Mouse (Mus musculus) CH12.LX (cell line): ENCODE results near the gene Unc119b. TPM values are rescaled to one million over a fixed set of nuclear protein-coding genes. Genes with fewer than 3 reads are reported as not detected.
"Not testable (repeated sequence)": the region's sequence is repeated elsewhere in the genome, so short reads cannot be mapped to it uniquely, and the experiment has no call there.

Source experiments
- DNase-seq: peaks from one replicate; pipeline ENCODE4 v3.0.0-alpha.2; 2013; ENCODE audit errors: extremely low read depth
- H3K27ac ChIP-seq: 2 replicates; pipeline ENCODE4 v1.5.1; 2012; ENCODE audit warnings: low read depth, mild to moderate bottlenecking, control low read depth, moderate library complexity; ENCODE audit not compliant: insufficient read depth
- H3K27me3 ChIP-seq: replicated peaks from 2 replicates; pipeline ENCODE3; 2012; ENCODE audit warnings: inconsistent platforms
- H3K36me3 ChIP-seq, 2 experiments: replicated peaks in 1 of 2; 2 replicates each; pipeline versions ENCODE3 to v1.6.1; 2012; ENCODE audit warnings: inconsistent platforms in 1 of 2, low read length in 1 of 2, mild to moderate bottlenecking in 1 of 2, mixed read lengths in 1 of 2, moderate library complexity in 1 of 2; ENCODE audit not compliant: control insufficient read depth in 1 of 2, insufficient read depth in 1 of 2
- H3K4me1 ChIP-seq, 2 experiments: 2 replicates each; pipeline ENCODE4 v1.6.1; 2012; ENCODE audit warnings: inconsistent platforms in 1 of 2, moderate library complexity in 1 of 2; ENCODE audit not compliant: insufficient read depth in 2 of 2, control insufficient read depth in 1 of 2
- H3K4me2 ChIP-seq: 2 replicates; pipeline ENCODE4 v1.6.1; 2012; ENCODE audit warnings: low read depth, mild to moderate bottlenecking, control low read depth; ENCODE audit not compliant: poor library complexity, insufficient read depth, severe bottlenecking
- H3K4me3 ChIP-seq, 3 experiments: fragments of 150-350 bp in 1 of 3; sonication (generic) in 1 of 3; replicated peaks in 1 of 3; 2 replicates each; pipeline versions ENCODE3 to v1.5.1; 2011 to 2012; ENCODE audit warnings: low read depth in 2 of 3, low read length in 2 of 3, mild to moderate bottlenecking in 2 of 3, moderate library complexity in 2 of 3, control low read depth in 1 of 3, improper control_type of control experiment in 1 of 3, inconsistent platforms in 1 of 3, mixed read lengths in 1 of 3; ENCODE audit not compliant: poor library complexity in 1 of 3
- H3K79me2 ChIP-seq: replicated peaks from 2 replicates; pipeline ENCODE4 v1.6.1; 2012; ENCODE audit warnings: mild to moderate bottlenecking, moderate library complexity; ENCODE audit not compliant: control insufficient read depth, poor library complexity, insufficient read depth, severe bottlenecking; ENCODE audit errors: extremely low read depth
- H3K9ac ChIP-seq: 2 replicates; pipeline ENCODE4 v1.6.1; 2012; ENCODE audit warnings: low read depth, mild to moderate bottlenecking, control low read depth, moderate library complexity; ENCODE audit not compliant: insufficient read depth
- H3K9me3 ChIP-seq: replicated peaks from 2 replicates; pipeline ENCODE3; 2012; ENCODE audit warnings: low read length, inconsistent platforms, mixed read lengths
- CHD1 ChIP-seq: IDR thresholded peaks from 2 replicates; pipeline ENCODE4 v1.6.1; 2012; ENCODE audit warnings: low read depth, low read length, improper control_type of control experiment, inconsistent platforms
- CTCF ChIP-seq, 2 experiments: IDR thresholded peaks in 1 of 2; conservative IDR thresholded peaks in 1 of 2; 2 replicates each; pipeline ENCODE4 v1.5.1; 2011 to 2012; ENCODE audit warnings: low read depth in 2 of 2, low read length in 2 of 2, improper control_type of control experiment in 1 of 2, inconsistent platforms in 1 of 2, mild to moderate bottlenecking in 1 of 2, moderate library complexity in 1 of 2
- ETS1 ChIP-seq: conservative IDR thresholded peaks from 2 replicates; pipeline ENCODE4 v1.6.1; 2012; ENCODE audit warnings: low read depth, mild to moderate bottlenecking, inconsistent platforms, low read length, improper control_type of control experiment, moderate library complexity
- GABPA ChIP-seq: IDR thresholded peaks from 2 replicates; pipeline ENCODE4 v1.6.1; 2012; ENCODE audit warnings: low read depth, low read length, improper control_type of control experiment, inconsistent platforms; ENCODE audit not compliant: insufficient replicate concordance
- JUN ChIP-seq: IDR thresholded peaks from 2 replicates; pipeline ENCODE4 v1.6.1; 2011; ENCODE audit warnings: low read depth, mild to moderate bottlenecking, low read length, improper control_type of control experiment, moderate library complexity; ENCODE audit not compliant: insufficient read depth
- MAX ChIP-seq: IDR thresholded peaks from 2 replicates; pipeline ENCODE4 v1.6.1; 2011; ENCODE audit warnings: low read length, improper control_type of control experiment
- MAZ ChIP-seq: IDR thresholded peaks from 2 replicates; pipeline ENCODE4 v1.6.1; 2012; ENCODE audit warnings: low read depth, mild to moderate bottlenecking, inconsistent platforms, low read length, improper control_type of control experiment, moderate library complexity
- NRF1 ChIP-seq: IDR thresholded peaks from 2 replicates; pipeline ENCODE4 v1.6.1; 2014; ENCODE audit warnings: low read depth, mild to moderate bottlenecking, inconsistent platforms, low read length, improper control_type of control experiment, moderate library complexity
- RAD21 ChIP-seq: IDR thresholded peaks from 2 replicates; pipeline ENCODE4 v1.6.1; 2011; ENCODE audit warnings: low read depth, mild to moderate bottlenecking, low read length, improper control_type of control experiment, moderate library complexity
- SMC3 ChIP-seq: IDR thresholded peaks from 2 replicates; pipeline ENCODE4 v1.6.1; 2011; ENCODE audit warnings: low read depth, low read length, improper control_type of control experiment
- ZC3H11A ChIP-seq: IDR thresholded peaks from 2 replicates; pipeline ENCODE4 v1.6.1; 2012; ENCODE audit warnings: low read depth, mild to moderate bottlenecking, inconsistent platforms, low read length, improper control_type of control experiment
- ZKSCAN1 ChIP-seq: IDR thresholded peaks from 2 replicates; pipeline ENCODE4 v1.6.1; 2012; ENCODE audit warnings: low read depth, inconsistent platforms, low read length, improper control_type of control experiment, borderline replicate concordance
- ZMIZ1 ChIP-seq: IDR thresholded peaks from 2 replicates; pipeline ENCODE4 v1.6.1; 2012; ENCODE audit warnings: low read depth, mild to moderate bottlenecking, inconsistent platforms, low read length, improper control_type of control experiment
- dilution Hi-C: fragments of 300-500 bp; cut with MboI; formaldehyde crosslinking; loops from 2 replicates; pipeline ENCODE4 v1.14.3; 2020; ENCODE audit warnings: low sequenced_read_pairs; ENCODE audit not compliant: extremely low pct_unique_long_range_greater_than_20kb, extremely low pct_ligation_motif_present
- in situ Hi-C: fragments of 300-500 bp; cut with MboI; formaldehyde crosslinking; loops from 3 replicates; pipeline ENCODE4 v1.14.3; 2019; ENCODE audit warnings: low sequenced_read_pairs, low pct_ligation_motif_present, low pct_unique_long_range_greater_than_20kb, mixed read lengths
- polyA plus RNA-seq: library from polyadenylated mRNA; unstranded; fragments of >175 nt; gene quantifications from 2 replicates; pipeline ENCODE4 v1.2.1, GENCODE M21; 2012; ENCODE audit warnings: low read depth; ENCODE audit not compliant: insufficient read length
- total RNA-seq, 2 experiments: library from RNA; depleted of rRNA; stranded (reverse); fragments of 300-350 nt in 1 of 2; fragments of >200 nt in 1 of 2; gene quantifications; 2 replicates each; pipeline ENCODE4 v1.2.3; 2012 to 2014

Unc119b gene
- total and polyA plus RNA-seq, 3 experiments, result 13.3 to 22.6 (median 18.4) TPM

DNA sequence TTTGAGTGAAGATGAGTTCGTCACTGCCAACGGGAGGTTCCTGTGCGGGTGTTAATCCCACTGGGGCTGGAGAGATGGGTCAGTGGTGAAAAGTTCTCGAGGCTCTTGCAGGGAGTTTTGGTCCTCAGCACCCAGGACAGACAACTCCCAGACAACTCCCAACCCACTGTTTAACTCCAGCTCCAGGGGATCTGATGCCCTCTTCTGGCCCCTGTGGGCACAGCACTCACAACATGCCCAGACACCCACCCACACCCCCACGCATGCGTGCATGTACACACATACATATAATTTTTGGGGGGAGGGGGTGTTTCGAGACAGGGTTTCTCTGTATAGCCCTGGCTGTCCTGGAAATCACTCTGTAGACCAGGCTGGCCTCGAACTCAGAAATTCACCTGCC, 28.8 kb upstream of the Unc119b start:
- no peak overlapping the region for H3K27ac ChIP-seq
- no peak overlapping the region for H3K4me2 ChIP-seq
- in situ Hi-C loops (no loop called here), dilution Hi-C loops (no loop called here)
- no peaks in the 10 kb centered on the region for H3K9me3 ChIP-seq
- H3K27me3 ChIP-seq, result no peaks in the 10 kb centered on the region
- no peak overlapping the region for H3K4me3 ChIP-seq
- no peak for DNase-seq
- no peaks in the 10 kb centered on the region for H3K36me3 ChIP-seq
- no peak overlapping the region for H3K9ac ChIP-seq
- H3K4me1 ChIP-seq, result peaks cover 11 to 48% of the 10 kb centered on the region in 2 experiments
- H3K79me2 ChIP-seq, result no peaks in the 10 kb centered on the region
- TF ChIP-seq MAZ (no peak), ZKSCAN1 (no peak), CTCF (conservative IDR thresholded peaks at IDR 0.05 in 1 of 2, IDR thresholded peaks at IDR 0.05 in 1 of 2; ENCODE audit: low read depth in 2 of 2, low read length in 2 of 2) (peak; percentile 37 to 58; a peak in 3 of 4 replicates), NRF1 (peak; percentile 64), MAX (no peak), JUN (no peak), RAD21 (peak; percentile 34), SMC3 (peak; percentile 56)

DNA sequence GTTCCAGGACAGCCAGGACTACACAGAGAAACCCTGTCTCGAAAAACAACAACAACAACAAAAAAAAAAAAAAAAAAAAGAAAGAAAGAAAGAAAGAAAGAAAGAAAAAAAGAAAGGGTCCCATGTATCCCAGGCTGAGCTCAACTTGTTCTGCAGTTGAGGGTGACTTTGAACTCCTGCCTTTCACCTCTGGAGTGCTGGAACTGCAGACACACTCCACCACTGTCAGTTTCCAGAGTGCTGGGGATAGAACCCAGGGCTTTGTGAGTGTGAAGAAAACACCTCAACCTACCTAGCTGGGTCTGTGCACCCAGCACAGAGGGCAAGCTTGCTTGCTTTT, 27.1 kb upstream of the Unc119b start:
- H3K4me3 ChIP-seq, in situ Hi-C loops, DNase-seq, H3K9me3 ChIP-seq, H3K27me3 ChIP-seq, H3K4me2 ChIP-seq, H3K27ac ChIP-seq, dilution Hi-C loops, H3K36me3 ChIP-seq, H3K9ac ChIP-seq: not testable (repeated sequence)
- H3K79me2 ChIP-seq, result peaks cover 10% of the 10 kb centered on the region
- H3K4me1 ChIP-seq, result peaks cover 7 to 38% of the 10 kb centered on the region in 2 experiments

DNA sequence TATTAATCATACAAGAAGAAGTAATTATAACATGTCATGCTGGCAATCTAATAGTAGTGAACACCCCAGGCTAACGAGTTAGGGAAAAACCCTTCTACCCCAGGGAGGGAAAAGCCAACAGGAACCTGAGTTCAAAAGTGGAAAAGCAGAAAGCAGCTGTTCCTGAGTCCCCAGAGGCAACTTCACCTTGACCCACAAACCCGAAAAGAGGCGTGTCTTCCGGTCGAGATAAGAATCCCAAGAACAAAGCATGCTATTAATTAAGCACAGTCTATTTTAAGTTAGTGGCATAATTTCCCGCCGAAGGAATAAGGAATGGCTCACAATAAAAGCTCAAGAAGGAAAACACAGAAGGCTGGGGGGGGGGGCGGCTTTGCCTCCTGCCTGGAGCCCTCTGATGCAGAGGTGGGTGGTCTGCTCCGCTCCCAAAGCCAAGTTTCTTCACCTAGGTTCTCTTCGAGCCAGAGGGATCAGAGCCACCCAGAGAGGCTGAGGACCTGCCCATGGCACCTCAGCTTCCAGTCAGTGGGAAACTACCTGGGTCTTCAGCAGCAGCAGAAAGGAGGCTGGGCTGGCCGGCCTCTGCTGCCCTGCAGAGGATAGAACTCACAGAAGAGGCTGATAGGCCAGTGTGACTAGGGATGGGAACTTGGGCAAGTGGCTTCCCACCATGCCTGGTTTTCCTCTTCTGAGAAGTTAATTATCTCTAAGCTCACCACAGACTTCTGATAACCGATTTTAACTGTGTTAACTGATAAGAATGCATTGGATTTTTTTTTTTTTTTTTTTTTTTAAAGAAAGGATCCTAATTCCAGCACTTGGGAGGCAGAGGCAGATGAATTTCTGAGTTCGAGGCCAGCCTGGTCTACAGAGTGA, 26.5 kb upstream of the Unc119b start:
- dilution Hi-C loops (no loop called here), in situ Hi-C loops (no loop called here)
- Histone ChIP-seq H3K9me3 (no peaks in the 10 kb centered on the region), H3K4me3 (peak overlapping the region in 1 of 3 experiments; percentile 39), H3K27me3 (no peaks in the 10 kb centered on the region), H3K79me2 (peaks cover 16% of the 10 kb centered on the region), H3K4me2 (no peak overlapping the region), H3K9ac (no peak overlapping the region), H3K27ac (no peak overlapping the region), H3K4me1 (peaks cover 3 to 32% of the 10 kb centered on the region in 2 experiments; a peak in 3 of 4 replicates), H3K36me3 (no peaks in the 10 kb centered on the region)
- DNase-seq, result peak; percentile 33
- TF ChIP-seq RAD21 (no peak), GABPA (no peak), CHD1 (no peak), ZMIZ1 (no peak), ETS1 (peak; percentile 46), ZC3H11A (no peak)
